Mouse (Mus musculus): ENCODE measurements around the gene Fgfr2.

DNA sequence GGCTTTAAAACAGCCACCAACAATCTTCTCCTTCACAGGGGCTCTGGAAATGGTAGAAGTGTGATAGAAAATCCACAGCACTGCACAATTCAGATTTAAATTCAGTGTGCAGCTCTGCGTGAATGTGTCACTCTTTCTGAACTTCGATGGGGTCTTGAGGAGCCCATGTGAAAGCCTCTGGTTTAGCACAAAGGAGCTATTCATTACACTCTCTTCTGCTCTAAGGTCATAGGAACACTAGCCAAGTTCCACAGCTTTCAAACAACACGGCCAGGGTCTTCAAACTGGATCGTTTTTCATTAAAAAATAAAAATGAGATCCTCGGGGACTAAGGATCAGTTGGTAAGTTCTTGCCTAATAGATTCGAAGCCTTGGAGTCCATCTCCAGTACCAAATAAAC is 549.9 kb downstream of the Fgfr2 start:
- TF ChIP-seq CTCF (IDR thresholded peaks at IDR 0.05; ENCODE audit: control insufficient read depth, insufficient read depth, insufficient read length) (no peak), MYOG (IDR thresholded peaks at IDR 0.05; ENCODE audit: control insufficient read depth, extremely low read depth, insufficient read length) (no peak)
